Mouse (Mus musculus): ENCODE data around the gene Igf1r.
A peak's percentile ranks its signal among the peaks of the same experiment; 100 is the strongest.

Igf1r gene

GRCm38 (mm10) chr7:68057010-68057409 lies 104.4 kb downstream of the Igf1r start:
- DNase-seq, result no peak

- no peak for DNase-seq
Measured at GRCm38 (mm10) chr7:68059690-68060089, 107.1 kb downstream of the Igf1r start.

GRCm38 (mm10) chr7:68061434-68061833 lies 108.8 kb downstream of the Igf1r start:
- DNase-seq, result no peak

- peak; percentile 52 for DNase-seq
Measured at GRCm38 (mm10) chr7:68062170-68062848, 109.7 kb downstream of the Igf1r start.

- no peak for DNase-seq
Measured at GRCm38 (mm10) chr7:68062849-68063208, 110.2 kb downstream of the Igf1r start.

- DNase-seq, result no peak
Measured at GRCm38 (mm10) chr7:68063711-68064110, 111.1 kb downstream of the Igf1r start.

GRCm38 (mm10) chr7:68064120-68064519 lies 111.5 kb downstream of the Igf1r start:
- DNase-seq, result no peak

GRCm38 (mm10) chr7:68064647-68065362 lies 112.2 kb downstream of the Igf1r start:
- peak; percentile 44 for DNase-seq

GRCm38 (mm10) chr7:68065904-68066303 lies 113.3 kb downstream of the Igf1r start:
- peak; percentile 63 for DNase-seq

- DNase-seq, result no peak
Measured at GRCm38 (mm10) chr7:68067321-68067720, 114.7 kb downstream of the Igf1r start.

GRCm38 (mm10) chr7:68069324-68069723 lies 116.7 kb downstream of the Igf1r start:
- no peak for DNase-seq

- no peak for DNase-seq
Measured at GRCm38 (mm10) chr7:68070030-68070429, 117.4 kb downstream of the Igf1r start.

GRCm38 (mm10) chr7:68070626-68071025 lies 118.0 kb downstream of the Igf1r start:
- peak; percentile 84 for DNase-seq

GRCm38 (mm10) chr7:68071050-68071449 lies 118.4 kb downstream of the Igf1r start:
- DNase-seq, result no peak

- DNase-seq, result no peak
Measured at GRCm38 (mm10) chr7:68071749-68072148, 119.1 kb downstream of the Igf1r start.

- peak; percentile 75 for DNase-seq
Measured at GRCm38 (mm10) chr7:68072524-68073459, 120.2 kb downstream of the Igf1r start.

GRCm38 (mm10) chr7:68073460-68073806 lies 120.8 kb downstream of the Igf1r start:
- peak; percentile 69 for DNase-seq

- DNase-seq, result no peak
Measured at GRCm38 (mm10) chr7:68074748-68075147, 122.1 kb downstream of the Igf1r start.

- no peak for DNase-seq
Measured at GRCm38 (mm10) chr7:68075401-68075800, 122.8 kb downstream of the Igf1r start.

- peak; percentile 65 for DNase-seq
Measured at GRCm38 (mm10) chr7:68080122-68080845, 127.7 kb downstream of the Igf1r start.

GRCm38 (mm10) chr7:68085338-68085737 lies 132.7 kb downstream of the Igf1r start:
- peak; percentile 45 for DNase-seq

GRCm38 (mm10) chr7:68085870-68086341 lies 133.3 kb downstream of the Igf1r start:
- DNase-seq, result peak; percentile 46

GRCm38 (mm10) chr7:68087496-68087895 lies 134.9 kb downstream of the Igf1r start:
- DNase-seq, result no peak
